Comparison of ENCODE assay signal across 20 mouse cellular contexts in the genomic region with DNA sequence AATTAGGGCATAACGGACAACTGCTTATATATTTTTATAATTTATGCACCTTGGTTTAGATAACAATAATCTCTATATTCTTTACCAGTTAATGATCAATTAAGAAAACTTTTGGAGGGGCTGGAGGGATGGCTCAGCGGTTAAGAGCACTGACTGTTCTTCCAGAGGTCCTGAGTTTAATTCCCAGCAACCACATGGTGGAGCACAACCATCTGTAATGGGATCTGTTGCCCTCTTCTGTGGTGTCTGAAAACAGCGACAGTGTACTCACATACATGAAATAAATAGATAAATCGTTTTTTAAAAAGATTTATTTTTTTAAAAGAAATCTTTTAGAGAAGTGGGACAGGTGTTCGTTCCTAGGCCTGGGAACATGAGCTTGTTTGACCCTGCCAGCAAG. TPM values are rescaled to one million over a fixed set of nuclear protein-coding genes. Genes with fewer than 3 reads are reported as not detected.
A peak's percentile ranks its signal among the peaks of the same experiment; 100 is the strongest.
DNase-seq lines count a peak whose midpoint lies in the region; ATAC-seq and TF ChIP-seq lines count a peak whose summit lies in the region.
"Had no signal": no experiment of that assay in that cellular context is flagged by ENCODE, and none has a peak within 500 bp of the region (broad histone marks: within the 10 kb centered on the region; RNA-seq: fewer than 3 reads in every experiment).

No protein-coding gene starts in this region.

- POLR2A ChIA-PET in Patski (lab: Charles Lee), result no interaction called here

- 41% methylated on average over 5 of the region's 5 CpGs for WGBS in forebrain, postnatal 0 days
- 41% methylated on average over 5 of the region's 5 CpGs for WGBS in forebrain, embryonic 11.5 days
- 44% methylated on average over 5 of the region's 5 CpGs for WGBS in hindbrain, postnatal 0 days
- 50% methylated on average over 5 of the region's 5 CpGs for WGBS in hindbrain, embryonic 16.5 days
- WGBS in lung, embryonic 14.5 days, result 26% methylated on average over 5 of the region's 5 CpGs

- in situ Hi-C loops in Patski (cut with MboI; ENCODE audit: low pct_unique_long_range_greater_than_20kb), result loop anchor here (25.0 kb wide), 1 partner anchor 300 kb away; no protein-coding TSS in a partner anchor

- 0 out of 2 replicates have a peak, but pooled peaks cover 3% of the 10 kb centered on the region for H3K4me1 ChIP-seq in forebrain, postnatal 0 days (ENCODE audit: insufficient read depth)
- no peaks in the 10 kb centered on the region; the same call in 1 of the 2 replicates for H3K4me1 ChIP-seq in forebrain, embryonic 11.5 days (replicated peaks; ENCODE audit: control insufficient read depth, insufficient read depth, low read length)
- H3K4me1 ChIP-seq in hindbrain, postnatal 0 days (ENCODE audit: insufficient read depth, low read length), result no peaks in the 10 kb centered on the region
- peaks cover 4% of the 10 kb centered on the region for H3K4me1 ChIP-seq in hindbrain, embryonic 16.5 days (ENCODE audit: control insufficient read depth, insufficient read depth, low read depth, low read length)
- 0 out of 2 replicates have a peak, but pooled peaks cover 3% of the 10 kb centered on the region for H3K4me1 ChIP-seq in lung, embryonic 14.5 days (ENCODE audit: insufficient read depth)

- H3K9ac ChIP-seq in forebrain, postnatal 0 days, result no peak overlapping the region
- H3K9ac ChIP-seq in forebrain, embryonic 11.5 days (ENCODE audit: low read length), result no peak overlapping the region
- H3K9ac ChIP-seq in hindbrain, postnatal 0 days (replicated peaks; ENCODE audit: low read length), result no peak overlapping the region
- H3K9ac ChIP-seq in hindbrain, embryonic 16.5 days (ENCODE audit: low read depth, low read length), result no peak overlapping the region
- no peak overlapping the region for H3K9ac ChIP-seq in lung, embryonic 14.5 days
- H3K9ac ChIP-seq: embryonic facial prominence, embryonic 13.5 days; forebrain, embryonic 13.5 days; heart, embryonic 12.5 days; hindbrain, embryonic 12.5 days had no signal

- H3K27me3 ChIP-seq in forebrain, postnatal 0 days (ENCODE audit: insufficient read depth, low read length), result no peaks in the 10 kb centered on the region; the same call in 1 of the 2 replicates
- no peaks in the 10 kb centered on the region for H3K27me3 ChIP-seq in forebrain, embryonic 11.5 days (ENCODE audit: control insufficient read depth, insufficient read depth, low read length)
- H3K27me3 ChIP-seq in hindbrain, postnatal 0 days (ENCODE audit: insufficient read depth, low read length), result no peaks in the 10 kb centered on the region
- H3K27me3 ChIP-seq in hindbrain, embryonic 16.5 days (replicated peaks; ENCODE audit: control insufficient read depth, insufficient read depth, low read length), result no peaks in the 10 kb centered on the region
- no peaks in the 10 kb centered on the region for H3K27me3 ChIP-seq in lung, embryonic 14.5 days (ENCODE audit: insufficient read depth, low read length)
- peaks cover 3% of the 10 kb centered on the region for H3K27me3 ChIP-seq in Patski
- H3K27me3 ChIP-seq: embryonic facial prominence, embryonic 13.5 days; forebrain, embryonic 13.5 days; heart, embryonic 12.5 days had no signal

- ATAC-seq in forebrain, postnatal 0 days, result no peak
- no peak for ATAC-seq in forebrain, embryonic 11.5 days (replicated peaks; ENCODE audit: low FRiP score)
- no peak for ATAC-seq in hindbrain, postnatal 0 days
- no peak for ATAC-seq in hindbrain, embryonic 16.5 days
- no peak for ATAC-seq in lung, embryonic 14.5 days (ENCODE audit: insufficient read depth)
- no peak for ATAC-seq in Patski
- ATAC-seq: CD4-positive, CD25-positive, alpha-beta regulatory T cell, adult 4 months; forebrain, embryonic 13.5 days had no signal

- H3K4me3 ChIP-seq in forebrain, postnatal 0 days (ENCODE audit: low read depth, low read length), result no peak overlapping the region
- no peak overlapping the region for H3K4me3 ChIP-seq in forebrain, embryonic 11.5 days (ENCODE audit: low read depth, low read length)
- H3K4me3 ChIP-seq in hindbrain, postnatal 0 days (ENCODE audit: low read length), result no peak overlapping the region
- H3K4me3 ChIP-seq in hindbrain, embryonic 16.5 days (ENCODE audit: low read length), result no peak overlapping the region
- no peak overlapping the region for H3K4me3 ChIP-seq in lung, embryonic 14.5 days (ENCODE audit: low read depth, low read length)
- H3K4me3 ChIP-seq: embryonic facial prominence, embryonic 13.5 days; forebrain, embryonic 13.5 days; heart, embryonic 12.5 days; hindbrain, embryonic 12.5 days had no signal

- CTCF ChIA-PET in Patski (lab: Charles Lee), result interaction anchor here (1.0 kb wide), 1 partner anchor 86 kb away, joined by 3 read pairs; no protein-coding TSS in a partner anchor

- peak; percentile 31; the same call in 1 of the 2 replicates for TF ChIP-seq CTCF in forebrain, postnatal 0 days (IDR thresholded peaks at IDR 0.05; ENCODE audit: low read depth)
- peak; percentile 25; the same call in 1 of the 2 replicates for TF ChIP-seq CTCF in hindbrain, postnatal 0 days (IDR thresholded peaks at IDR 0.05; ENCODE audit: low read depth)
- peak; percentile 26 for TF ChIP-seq CTCF in lung, embryonic 14.5 days (IDR thresholded peaks at IDR 0.05; ENCODE audit: low read depth)
- TF ChIP-seq CTCF in Patski (IDR thresholded peaks at IDR 0.05), result peak; percentile 40

- H3K27ac ChIP-seq in forebrain, postnatal 0 days (ENCODE audit: low read depth, low read length), result no peak overlapping the region
- no peak overlapping the region for H3K27ac ChIP-seq in forebrain, embryonic 11.5 days (ENCODE audit: low read depth, low read length)
- H3K27ac ChIP-seq in hindbrain, postnatal 0 days, result no peak overlapping the region
- H3K27ac ChIP-seq in hindbrain, embryonic 16.5 days (ENCODE audit: low read depth, low read length), result no peak overlapping the region
- no peak overlapping the region for H3K27ac ChIP-seq in lung, embryonic 14.5 days (ENCODE audit: low read depth)
- H3K27ac ChIP-seq: embryonic facial prominence, embryonic 13.5 days; forebrain, embryonic 13.5 days; hindbrain, embryonic 12.5 days had no signal

- peak; percentile 4 for DNase-seq in forebrain, postnatal 0 days
- no peak for DNase-seq in forebrain, embryonic 11.5 days (ENCODE audit: low spot score)
- no peak for DNase-seq in hindbrain, postnatal 0 days (ENCODE audit: low spot score)
- DNase-seq in lung, embryonic 14.5 days, result no peak
- DNase-seq in lung, postnatal 25 days (ENCODE audit: low spot score), result no peak
- no peak for DNase-seq in Patski (ENCODE audit: low read depth, low spot score)
- DNase-seq in adrenal gland, postnatal 14 days, result no peak
- DNase-seq: B cell, adult 2 months; cerebellum, adult 11-12 months; cerebellum, adult 9-10 months; cerebellum, postnatal 25 days; gastrocnemius, postnatal 36 days; heart, postnatal 4 days had no signal

- H3K9me3 ChIP-seq in forebrain, postnatal 0 days (ENCODE audit: low read length), result no peaks in the 10 kb centered on the region
- no peaks in the 10 kb centered on the region for H3K9me3 ChIP-seq in forebrain, embryonic 11.5 days (ENCODE audit: control insufficient read depth, low read length)
- H3K9me3 ChIP-seq in hindbrain, postnatal 0 days (ENCODE audit: low read length), result no peaks in the 10 kb centered on the region
- no peaks in the 10 kb centered on the region for H3K9me3 ChIP-seq in hindbrain, embryonic 16.5 days (ENCODE audit: control insufficient read depth, low read length)
- no peaks in the 10 kb centered on the region for H3K9me3 ChIP-seq in lung, embryonic 14.5 days (ENCODE audit: low read depth, low read length)
- H3K9me3 ChIP-seq: embryonic facial prominence, embryonic 13.5 days; forebrain, embryonic 13.5 days; G1E; heart, embryonic 12.5 days; hindbrain, embryonic 12.5 days had no signal

- H3K36me3 ChIP-seq in forebrain, postnatal 0 days (ENCODE audit: insufficient read depth), result no peaks in the 10 kb centered on the region
- no peaks in the 10 kb centered on the region for H3K36me3 ChIP-seq in forebrain, embryonic 11.5 days (ENCODE audit: control insufficient read depth, insufficient read depth, low read length)
- H3K36me3 ChIP-seq in hindbrain, postnatal 0 days (ENCODE audit: insufficient read depth, low read length), result no peaks in the 10 kb centered on the region
- H3K36me3 ChIP-seq in hindbrain, embryonic 16.5 days (ENCODE audit: control insufficient read depth, insufficient read depth, low read length), result no peaks in the 10 kb centered on the region
- no peaks in the 10 kb centered on the region for H3K36me3 ChIP-seq in lung, embryonic 14.5 days (ENCODE audit: insufficient read depth)
- H3K36me3 ChIP-seq: embryonic facial prominence, embryonic 13.5 days; G1E; heart, embryonic 12.5 days; hindbrain, embryonic 12.5 days had no signal

- H3K4me2 ChIP-seq in forebrain, postnatal 0 days (ENCODE audit: low read depth), result no peak overlapping the region
- no peak overlapping the region for H3K4me2 ChIP-seq in forebrain, embryonic 11.5 days (ENCODE audit: low read depth, low read length, severe bottlenecking)
- H3K4me2 ChIP-seq in hindbrain, postnatal 0 days (ENCODE audit: low read depth, low read length), result no peak overlapping the region
- no peak overlapping the region for H3K4me2 ChIP-seq in hindbrain, embryonic 16.5 days (ENCODE audit: low read length)
- no peak overlapping the region for H3K4me2 ChIP-seq in lung, embryonic 14.5 days
- H3K4me2 ChIP-seq: embryonic facial prominence, embryonic 13.5 days; forebrain, embryonic 13.5 days; heart, embryonic 12.5 days; hindbrain, embryonic 12.5 days had no signal

RNA-seq across cellular contexts. Expression of gene Actr6, which starts 5.0 kb away (rescaled TPM):
- total RNA-seq in forebrain, postnatal 0 days (2014; rRNA removed), result 46.9 and 48.8 TPM in 2 replicates
- 67.9 and 78.1 TPM in 2 replicates for polyA plus RNA-seq in forebrain, postnatal 0 days (2015; fragmentation: Nextera tagmentation; extraction: Ambion mirVana)
- polyA plus RNA-seq in forebrain, embryonic 11.5 days (2014; fragmentation: Nextera tagmentation; extraction: Ambion mirVana), result 34.9 and 39.9 TPM in 2 replicates
- total RNA-seq in hindbrain, postnatal 0 days (2014; rRNA removed), result 15.1 and 19.0 TPM in 2 replicates
- 53.6 and 61.1 TPM in 2 replicates for polyA plus RNA-seq in hindbrain, postnatal 0 days (2015; fragmentation: Nextera tagmentation; extraction: Ambion mirVana)
- 46.5 and 60.1 TPM in 2 replicates for polyA plus RNA-seq in hindbrain, embryonic 16.5 days (2015; fragmentation: Nextera tagmentation; extraction: Ambion mirVana)
- polyA plus RNA-seq in lung, embryonic 14.5 days (2014; fragmentation: Nextera tagmentation; extraction: Ambion mirVana), result 28.8 and 31.5 TPM in 2 replicates
- polyA plus RNA-seq in Patski (2021), result 16.8 TPM
- 21.8 and 26.2 TPM in 2 replicates for total RNA-seq in adrenal gland, postnatal 14 days (2021)

RNA-seq across cellular contexts. Expression of gene Uhrf1bp1l, which starts 7.7 kb away (rescaled TPM):
- total RNA-seq in forebrain, postnatal 0 days (2014; rRNA removed), result 33.0 and 39.4 TPM in 2 replicates
- 20.8 and 30.2 TPM in 2 replicates for polyA plus RNA-seq in forebrain, postnatal 0 days (2015; fragmentation: Nextera tagmentation; extraction: Ambion mirVana)
- 32.4 and 39.2 TPM in 2 replicates for polyA plus RNA-seq in forebrain, embryonic 11.5 days (2014; fragmentation: Nextera tagmentation; extraction: Ambion mirVana)
- 28.5 and 28.9 TPM in 2 replicates for total RNA-seq in hindbrain, postnatal 0 days (2014; rRNA removed)
- 32.3 TPM in 2 replicates for polyA plus RNA-seq in hindbrain, postnatal 0 days (2015; fragmentation: Nextera tagmentation; extraction: Ambion mirVana)
- 29.9 and 33.8 TPM in 2 replicates for polyA plus RNA-seq in hindbrain, embryonic 16.5 days (2015; fragmentation: Nextera tagmentation; extraction: Ambion mirVana)
- polyA plus RNA-seq in lung, embryonic 14.5 days (2014; fragmentation: Nextera tagmentation; extraction: Ambion mirVana), result 31.3 and 35.1 TPM in 2 replicates
- 62.8 TPM for polyA plus RNA-seq in Patski (2021)
- 61.7 and 66.2 TPM in 2 replicates for total RNA-seq in adrenal gland, postnatal 14 days (2021)

RNA-seq across cellular contexts. Expression of gene Scyl2, which starts 51.0 kb away (rescaled TPM):
- 39.9 and 43.9 TPM in 2 replicates for total RNA-seq in forebrain, postnatal 0 days (2014; rRNA removed)
- 3.1 and 5.9 TPM in 2 replicates for polyA plus RNA-seq in forebrain, postnatal 0 days (2015; fragmentation: Nextera tagmentation; extraction: Ambion mirVana)
- 13.1 and 13.9 TPM in 2 replicates for polyA plus RNA-seq in forebrain, embryonic 11.5 days (2014; fragmentation: Nextera tagmentation; extraction: Ambion mirVana)
- total RNA-seq in hindbrain, postnatal 0 days (2014; rRNA removed), result 31.2 and 32.7 TPM in 2 replicates
- polyA plus RNA-seq in hindbrain, postnatal 0 days (2015; fragmentation: Nextera tagmentation; extraction: Ambion mirVana), result 6.9 and 7.1 TPM in 2 replicates
- polyA plus RNA-seq in hindbrain, embryonic 16.5 days (2015; fragmentation: Nextera tagmentation; extraction: Ambion mirVana), result 6.9 and 7.0 TPM in 2 replicates
- polyA plus RNA-seq in lung, embryonic 14.5 days (2014; fragmentation: Nextera tagmentation; extraction: Ambion mirVana), result 13.0 and 13.9 TPM in 2 replicates
- 40.2 TPM for polyA plus RNA-seq in Patski (2021)
- total RNA-seq in adrenal gland, postnatal 14 days (2021), result 43.6 and 45.8 TPM in 2 replicates
